Mouse (Mus musculus) layer of hippocampus, adult 8-10 months (tissue): ENCODE results near the gene Pkn2. TPM values are rescaled to one million over a fixed set of nuclear protein-coding genes. Genes with fewer than 3 reads are reported as not detected.

Source experiments
- DNase-seq, 2 experiments: peaks; one replicate each; pipeline ENCODE4 v3.0.0; 2022; ENCODE audit warnings: low spot score in 2 of 2
- total RNA-seq, 4 experiments: library from RNA; stranded (reverse); gene quantifications; 2 replicates each; pipeline ENCODE4 v1.2.4; 2022

Pkn2 gene
- total RNA-seq: 10 to 100 TPM; 30.4 to 37.8 (median 32.3) TPM

- peak; percentile 96 to 97 for DNase-seq
Measured at GRCm38 (mm10) chr3:142881872-142882623, at the start of gene Pkn2. TSS of gene Pkn2 (minus strand) at chr3:142882004.

GRCm38 (mm10) chr3:142929906-142930305 lies 48.1 kb upstream of the Pkn2 start:
- DNase-seq: no peak

- no peak for DNase-seq
Measured at GRCm38 (mm10) chr3:142927311-142927710, 45.5 kb upstream of the Pkn2 start.

- no peak for DNase-seq
Measured at GRCm38 (mm10) chr3:142924831-142925348, 43.1 kb upstream of the Pkn2 start.

GRCm38 (mm10) chr3:142919070-142919469 lies 37.3 kb upstream of the Pkn2 start:
- DNase-seq: no peak

GRCm38 (mm10) chr3:142917760-142918439 lies 36.1 kb upstream of the Pkn2 start:
- no peak for DNase-seq

GRCm38 (mm10) chr3:142917171-142917570 lies 35.4 kb upstream of the Pkn2 start:
- no peak for DNase-seq

- DNase-seq: no peak
Measured at GRCm38 (mm10) chr3:142913295-142913694, 31.5 kb upstream of the Pkn2 start.

GRCm38 (mm10) chr3:142899683-142900082 lies 17.9 kb upstream of the Pkn2 start:
- no peak for DNase-seq

GRCm38 (mm10) chr3:142898949-142899396 lies 17.2 kb upstream of the Pkn2 start:
- no peak for DNase-seq

GRCm38 (mm10) chr3:142890442-142890841 lies 8.6 kb upstream of the Pkn2 start:
- no peak for DNase-seq

- no peak for DNase-seq
Measured at GRCm38 (mm10) chr3:142886963-142887362, 5.2 kb upstream of the Pkn2 start.

GRCm38 (mm10) chr3:142884594-142884993 lies 2.8 kb upstream of the Pkn2 start:
- no peak for DNase-seq

GRCm38 (mm10) chr3:142881589-142881871 lies 274 bp downstream of the Pkn2 start:
- no peak for DNase-seq

- no peak for DNase-seq
Measured at GRCm38 (mm10) chr3:142880790-142881588, 815 bp downstream of the Pkn2 start.

GRCm38 (mm10) chr3:142863236-142863635 lies 18.6 kb downstream of the Pkn2 start:
- DNase-seq: no peak

- DNase-seq: no peak
Measured at GRCm38 (mm10) chr3:142856832-142857231, 25.0 kb downstream of the Pkn2 start.

- no peak for DNase-seq
Measured at GRCm38 (mm10) chr3:142855961-142856472, 25.8 kb downstream of the Pkn2 start.

GRCm38 (mm10) chr3:142852911-142853310 lies 28.9 kb downstream of the Pkn2 start:
- no peak for DNase-seq

- DNase-seq: no peak
Measured at GRCm38 (mm10) chr3:142851631-142852030, 30.2 kb downstream of the Pkn2 start.

GRCm38 (mm10) chr3:142839961-142840360 lies 41.8 kb downstream of the Pkn2 start:
- DNase-seq: no peak

- no peak for DNase-seq
Measured at GRCm38 (mm10) chr3:142834761-142835160, 47.0 kb downstream of the Pkn2 start.
